Mouse (Mus musculus) liver, embryonic 14.5 days (tissue): ENCODE data around the gene Steap1. TPM values are rescaled to one million over a fixed set of nuclear protein-coding genes. Genes with fewer than 3 reads are reported as not detected.

ENCODE experiments used
- ATAC-seq: fragments of 200-750 bp; cut with Nextera tagmentation; 2 replicates; pipeline ENCODE4 v1.8.0; 2017; ENCODE audit warnings: moderate number of reproducible peaks, mild to moderate bottlenecking, moderate library complexity; ENCODE audit not compliant: insufficient read depth
- DNase-seq, 3 experiments: peaks; one replicate each; pipeline ENCODE4 v3.0.0-alpha.2; 2012 to 2013; ENCODE audit warnings: low read depth in 3 of 3, low spot score in 3 of 3
- H3K27ac ChIP-seq: fragments of 300-500 bp; sonication (generic); 2 replicates; pipeline ENCODE4 v1.5.1; 2014; ENCODE audit warnings: moderate library complexity, mild to moderate bottlenecking, control low read depth, inconsistent platforms
- H3K27me3 ChIP-seq: fragments of 300-500 bp; sonication (generic); 2 replicates; pipeline ENCODE4 v1.6.1; 2014; ENCODE audit warnings: mild to moderate bottlenecking, low read length, moderate library complexity; ENCODE audit not compliant: control insufficient read depth, insufficient read depth
- H3K36me3 ChIP-seq: fragments of 300-500 bp; sonication (generic); replicated peaks from 2 replicates; pipeline ENCODE4 v1.6.1; 2014; ENCODE audit warnings: low read depth; ENCODE audit not compliant: control insufficient read depth, insufficient read depth
- H3K4me1 ChIP-seq, 2 experiments: fragments of 200-500 bp in 1 of 2; fragments of 300-500 bp in 1 of 2; sonication (generic) in 1 of 2; replicated peaks; 2 replicates each; pipeline ENCODE4 v1.6.1; 2012 to 2014; ENCODE audit warnings: antibody characterized with exemption in 1 of 2, inconsistent platforms in 1 of 2, low read length in 1 of 2; ENCODE audit not compliant: control insufficient read depth in 2 of 2, insufficient read depth in 2 of 2
- H3K4me2 ChIP-seq: fragments of 300-500 bp; sonication (generic); 2 replicates; pipeline ENCODE4 v1.6.1; 2014; ENCODE audit warnings: low read depth, mild to moderate bottlenecking, control low read depth, moderate library complexity
- H3K4me3 ChIP-seq, 2 experiments: fragments of 200-500 bp in 1 of 2; fragments of 300-500 bp in 1 of 2; sonication (generic) in 1 of 2; 2 replicates each; pipeline ENCODE4 v1.5.1; 2012 to 2014; ENCODE audit warnings: low read depth in 2 of 2, low read length in 2 of 2, mild to moderate bottlenecking in 2 of 2, control low read depth in 1 of 2, inconsistent platforms in 1 of 2, moderate library complexity in 1 of 2; ENCODE audit not compliant: insufficient read depth in 1 of 2
- H3K9ac ChIP-seq: fragments of 300-500 bp; sonication (generic); replicated peaks from 2 replicates; pipeline ENCODE4 v1.6.1; 2014; ENCODE audit warnings: mild to moderate bottlenecking, control low read depth, moderate library complexity
- H3K9me3 ChIP-seq: fragments of 300-500 bp; sonication (generic); 2 replicates; pipeline ENCODE4 v1.6.1; 2016; ENCODE audit warnings: low read length, mixed read lengths; ENCODE audit not compliant: control insufficient read depth
- CTCF ChIP-seq: IDR thresholded peaks from 2 replicates; pipeline ENCODE4 v1.5.1; 2016; ENCODE audit warnings: antibody characterized with exemption, low read depth, control low read depth
- EP300 ChIP-seq: IDR thresholded peaks from 2 replicates; pipeline ENCODE4 v1.6.1; 2016; ENCODE audit warnings: antibody characterized with exemption, low read depth
- WGBS: fragments of 180-500 bp; shearing (Covaris S2); extraction: QIAGEN DNeasy Blood & Tissue Kit; methylation state at CpG from one replicate; pipeline ENCODE4 v1.1.7; 2014; ENCODE audit not compliant: insufficient replicate concordance; 5-methylcytosine and 5-hydroxymethylcytosine counted together
- polyA plus RNA-seq, 2 experiments: library from polyadenylated mRNA; depleted of rRNA in 1 of 2; stranded (reverse) in 1 of 2; unstranded in 1 of 2; fragments of >200 nt; fragmentation: Nextera tagmentation in 1 of 2; extraction: Ambion mirVana in 1 of 2; gene quantifications; 2 replicates each; pipeline versions ENCODE4 v1.2.1 to v1.2.3; 2012 to 2014

Steap1 gene
- polyA plus RNA-seq, 2 experiments: 2.1 to 4.9 TPM

- no peak overlapping the region for H3K4me2 ChIP-seq
- no peak for DNase-seq
- no peak for ATAC-seq
- no peaks in the 10 kb centered on the region for H3K4me1 ChIP-seq
- no peaks in the 10 kb centered on the region for H3K27me3 ChIP-seq
- no peaks in the 10 kb centered on the region for H3K9me3 ChIP-seq
- TF ChIP-seq CTCF (no peak), EP300 (no peak)
- WGBS: 52% methylated on average over 13 of the region's 13 CpGs
- no peak overlapping the region for H3K4me3 ChIP-seq
- no peaks in the 10 kb centered on the region for H3K36me3 ChIP-seq
- H3K9ac ChIP-seq: no peak overlapping the region
- no peak overlapping the region for H3K27ac ChIP-seq
Observed at GRCm38 (mm10) chr5:5707341-5708278, 41.5 kb downstream of the Steap1 start.

- TF ChIP-seq CTCF (no peak), EP300 (no peak)
- no peaks in the 10 kb centered on the region for H3K4me1 ChIP-seq
- DNase-seq: no peak
- H3K27ac ChIP-seq: no peak overlapping the region
- no peak overlapping the region for H3K4me2 ChIP-seq
- no peaks in the 10 kb centered on the region for H3K36me3 ChIP-seq
- no peak for ATAC-seq
- no peak overlapping the region for H3K9ac ChIP-seq
- WGBS: 31% methylated on average over 2 of the region's 2 CpGs
- no peak overlapping the region for H3K4me3 ChIP-seq
- H3K27me3 ChIP-seq: no peaks in the 10 kb centered on the region
- no peaks in the 10 kb centered on the region for H3K9me3 ChIP-seq
Observed at GRCm38 (mm10) chr5:5705019-5705418, 44.1 kb downstream of the Steap1 start.

- no peaks in the 10 kb centered on the region for H3K4me1 ChIP-seq
- no peak overlapping the region for H3K4me3 ChIP-seq
- no peak overlapping the region for H3K9ac ChIP-seq
- TF ChIP-seq CTCF: no peak
- TF ChIP-seq EP300: no peak
- no peaks in the 10 kb centered on the region for H3K36me3 ChIP-seq
- H3K27me3 ChIP-seq: no peaks in the 10 kb centered on the region
- H3K27ac ChIP-seq: no peak overlapping the region
- H3K4me2 ChIP-seq: no peak overlapping the region
- 31% methylated on average over 2 of the region's 2 CpGs for WGBS
- ATAC-seq: no peak
- H3K9me3 ChIP-seq: no peaks in the 10 kb centered on the region
- DNase-seq: no peak
Observed at GRCm38 (mm10) chr5:5700386-5700785, 48.7 kb downstream of the Steap1 start.

GRCm38 (mm10) chr5:5698830-5699229 lies 50.3 kb downstream of the Steap1 start:
- WGBS: 29% methylated on average over 3 of the region's 3 CpGs
- Histone ChIP-seq H3K36me3 (no peaks in the 10 kb centered on the region), H3K27ac (no peak overlapping the region), H3K4me2 (no peak overlapping the region), H3K9ac (no peak overlapping the region), H3K27me3 (peaks cover 8% of the 10 kb centered on the region), H3K9me3 (no peaks in the 10 kb centered on the region), H3K4me1 (no peaks in the 10 kb centered on the region), H3K4me3 (no peak overlapping the region)
- DNase-seq: no peak
- no peak for TF ChIP-seq EP300
- TF ChIP-seq CTCF: no peak
- no peak for ATAC-seq

- no peak overlapping the region for H3K9ac ChIP-seq
- no peaks in the 10 kb centered on the region for H3K4me1 ChIP-seq
- H3K4me3 ChIP-seq: no peak overlapping the region
- no peak overlapping the region for H3K4me2 ChIP-seq
- no peaks in the 10 kb centered on the region for H3K36me3 ChIP-seq
- WGBS: 71% methylated on average over 5 of the region's 5 CpGs
- no peak for TF ChIP-seq EP300
- TF ChIP-seq CTCF: no peak
- ATAC-seq: no peak
- H3K27me3 ChIP-seq: peaks cover 22% of the 10 kb centered on the region
- H3K27ac ChIP-seq: no peak overlapping the region
- H3K9me3 ChIP-seq: no peaks in the 10 kb centered on the region
- DNase-seq: no peak
Observed at GRCm38 (mm10) chr5:5695401-5695942, 53.7 kb downstream of the Steap1 start.
